Mouse (Mus musculus) MEL (cell line): ENCODE data around the gene Cdk14. TPM values are rescaled to one million over a fixed set of nuclear protein-coding genes. Genes with fewer than 3 reads are reported as not detected.

Source experiments
- DNase-seq: peaks from one replicate; pipeline ENCODE4 v3.0.0; 2011; ENCODE audit warnings: low read depth, low spot score
- H3K27ac ChIP-seq: 2 replicates; pipeline ENCODE4 v1.5.1; 2012; ENCODE audit warnings: low read depth, mild to moderate bottlenecking, control low read depth, low read length, moderate library complexity; ENCODE audit not compliant: control insufficient read depth
- H3K27me3 ChIP-seq, 2 experiments: fragments of 150-350 bp in 1 of 2; sonication (generic) in 1 of 2; 2 replicates each; pipeline ENCODE4 v1.6.1; 2012; ENCODE audit warnings: low read length in 2 of 2, mild to moderate bottlenecking in 2 of 2, improper control_type of control experiment in 1 of 2, moderate library complexity in 1 of 2; ENCODE audit not compliant: insufficient read depth in 2 of 2, control insufficient read depth in 1 of 2
- H3K36me3 ChIP-seq, 2 experiments: 2 replicates each; pipeline ENCODE4 v1.6.1; 2012 to 2014; ENCODE audit warnings: low read length in 2 of 2, improper control_type of control experiment in 1 of 2, inconsistent platforms in 1 of 2, mild to moderate bottlenecking in 1 of 2; ENCODE audit not compliant: insufficient read depth in 2 of 2, control insufficient read depth in 1 of 2
- H3K4me1 ChIP-seq, 2 experiments: fragments of 150-350 bp in 1 of 2; sonication (generic) in 1 of 2; 2 replicates each; pipeline ENCODE4 v1.6.1; 2012; ENCODE audit warnings: low read length in 2 of 2, improper control_type of control experiment in 1 of 2, mild to moderate bottlenecking in 1 of 2; ENCODE audit not compliant: insufficient read depth in 2 of 2, control insufficient read depth in 1 of 2
- H3K4me3 ChIP-seq, 2 experiments: fragments of 150-350 bp in 1 of 2; sonication (generic) in 1 of 2; 2 replicates each; pipeline ENCODE4 v1.5.1; 2012; ENCODE audit warnings: low read depth in 2 of 2, low read length in 2 of 2, mild to moderate bottlenecking in 2 of 2, moderate library complexity in 2 of 2, control low read depth in 1 of 2, improper control_type of control experiment in 1 of 2; ENCODE audit not compliant: control insufficient read depth in 1 of 2, insufficient read depth in 1 of 2
- H3K79me2 ChIP-seq: 2 replicates; pipeline ENCODE4 v1.6.1; 2012; ENCODE audit warnings: mild to moderate bottlenecking, low read length, moderate library complexity; ENCODE audit not compliant: control insufficient read depth, poor library complexity, insufficient read depth
- H3K9ac ChIP-seq: 2 replicates; pipeline ENCODE4 v1.6.1; 2012; ENCODE audit warnings: low read depth, mild to moderate bottlenecking, control low read depth, low read length, moderate library complexity; ENCODE audit not compliant: control insufficient read depth, poor library complexity, severe bottlenecking
- H3K9me3 ChIP-seq: fragments of 150-350 bp; sonication (generic); replicated peaks from 2 replicates; pipeline ENCODE4 v1.6.1; 2012; ENCODE audit warnings: mild to moderate bottlenecking, low read length, improper control_type of control experiment, moderate library complexity; ENCODE audit not compliant: insufficient read depth
- BHLHE40 ChIP-seq: IDR thresholded peaks from 2 replicates; pipeline ENCODE4 v1.6.1; 2012; ENCODE audit warnings: low read depth, mild to moderate bottlenecking, inconsistent platforms, low read length, improper control_type of control experiment, borderline replicate concordance
- CHD1 ChIP-seq: IDR thresholded peaks from 2 replicates; pipeline ENCODE4 v1.6.1; 2012; ENCODE audit warnings: low read depth, mild to moderate bottlenecking, inconsistent platforms, low read length, improper control_type of control experiment
- ELF1 ChIP-seq: IDR thresholded peaks from 2 replicates; pipeline ENCODE4 v1.6.1; 2014; ENCODE audit warnings: low read depth, mild to moderate bottlenecking, inconsistent platforms, low read length, improper control_type of control experiment, moderate library complexity
- GABPA ChIP-seq: IDR thresholded peaks from 2 replicates; pipeline ENCODE4 v1.6.1; 2012; ENCODE audit warnings: low read depth, mild to moderate bottlenecking, inconsistent platforms, low read length, improper control_type of control experiment, moderate library complexity
- GATA1 ChIP-seq: IDR thresholded peaks from 2 replicates; pipeline ENCODE4 v1.6.1; 2011; ENCODE audit warnings: low read depth, low read length, improper control_type of control experiment
- HCFC1 ChIP-seq: IDR thresholded peaks from 2 replicates; pipeline ENCODE4 v1.6.1; 2012; ENCODE audit warnings: low read depth, mild to moderate bottlenecking, inconsistent platforms, low read length, improper control_type of control experiment, moderate library complexity
- MAZ ChIP-seq: IDR thresholded peaks from 2 replicates; pipeline ENCODE4 v1.6.1; 2012; ENCODE audit warnings: low read depth, mild to moderate bottlenecking, inconsistent platforms, low read length, improper control_type of control experiment
- MEF2A ChIP-seq: IDR thresholded peaks from 2 replicates; pipeline ENCODE4 v1.6.1; 2014; ENCODE audit warnings: low read depth, mild to moderate bottlenecking, inconsistent platforms, low read length, improper control_type of control experiment; ENCODE audit not compliant: poor library complexity, insufficient replicate concordance, severe bottlenecking; ENCODE audit errors: extremely low read depth
- NELFE ChIP-seq: IDR thresholded peaks from 2 replicates; pipeline ENCODE4 v1.6.1; 2011; ENCODE audit warnings: low read depth, low read length, improper control_type of control experiment
- POLR2A ChIP-seq, 2 experiments: IDR thresholded peaks; 2 replicates each; pipeline ENCODE4 v1.6.1; 2011 to 2012; ENCODE audit warnings: low read length in 2 of 2, mild to moderate bottlenecking in 2 of 2, control low read depth in 1 of 2, improper control_type of control experiment in 1 of 2, low read depth in 1 of 2, moderate library complexity in 1 of 2; ENCODE audit not compliant: control insufficient read depth in 1 of 2, insufficient read depth in 1 of 2, poor library complexity in 1 of 2
- RCOR1 ChIP-seq: IDR thresholded peaks from 2 replicates; pipeline ENCODE4 v1.6.1; 2012; ENCODE audit warnings: low read depth, mild to moderate bottlenecking, inconsistent platforms, low read length, improper control_type of control experiment
- TBP ChIP-seq: IDR thresholded peaks from 2 replicates; pipeline ENCODE4 v1.8.0; 2011; ENCODE audit warnings: low read depth, low read length, improper control_type of control experiment
- ZNF384 ChIP-seq: IDR thresholded peaks from 2 replicates; pipeline ENCODE4 v1.6.1; 2012; ENCODE audit warnings: low read depth, mild to moderate bottlenecking, inconsistent platforms, low read length, improper control_type of control experiment
- polyA plus RNA-seq, 2 experiments: library from polyadenylated mRNA; stranded (reverse) in 1 of 2; unstranded in 1 of 2; fragments of >175 nt in 1 of 2; fragments of >200 nt in 1 of 2; gene quantifications; 2 replicates each; pipeline versions ENCODE4 v1.2.1 to v1.2.4; 2012; ENCODE audit warnings: low replicate concordance in 2 of 2, low read depth in 1 of 2; ENCODE audit not compliant: insufficient read length in 2 of 2, insufficient read depth in 1 of 2, missing spikeins in 1 of 2
- total RNA-seq: library from RNA; depleted of rRNA; stranded (reverse); fragments of 300-350 nt; gene quantifications from 2 replicates; pipeline ENCODE4 v1.2.3, GENCODE M21; 2012

The Cdk14 gene
- total and polyA plus RNA-seq, 3 experiments: not detected

DNA sequence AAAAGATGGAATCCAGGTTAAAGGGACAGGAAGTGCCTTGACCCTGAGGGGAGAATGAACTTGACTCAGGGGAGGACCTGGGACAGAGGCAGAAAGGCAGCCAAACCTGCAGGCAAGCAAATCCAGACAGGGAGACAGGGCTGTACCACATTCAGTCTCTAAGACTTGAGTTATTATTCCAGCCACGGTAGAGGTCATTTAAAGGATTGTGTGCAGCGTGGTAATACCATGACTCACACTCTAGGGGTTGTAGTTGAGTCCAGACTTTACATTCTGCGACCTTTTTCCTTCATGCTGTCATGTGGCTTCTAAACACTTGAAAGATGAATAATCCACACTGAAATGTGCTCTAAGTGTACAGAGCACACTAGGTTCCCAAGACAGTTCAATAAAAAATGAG is 27.3 kb downstream of the Cdk14 start:
- Histone ChIP-seq H3K27ac (no peak overlapping the region), H3K4me3 (no peak overlapping the region), H3K9ac (no peak overlapping the region), H3K27me3 (no peaks in the 10 kb centered on the region), H3K9me3 (no peaks in the 10 kb centered on the region), H3K79me2 (no peaks in the 10 kb centered on the region), H3K4me1 (no peaks in the 10 kb centered on the region), H3K36me3 (no peaks in the 10 kb centered on the region)
- TF ChIP-seq BHLHE40 (no peak), NELFE (no peak), MEF2A (no peak), MAZ (no peak), RCOR1 (no peak), ELF1 (no peak), TBP (no peak), ZNF384 (no peak), GATA1 (no peak), GABPA (no peak), POLR2A (IDR thresholded peaks at IDR 0.05; ENCODE audit: control insufficient read depth in 1 of 2, insufficient read depth in 1 of 2, low read depth in 1 of 2, low read length in 2 of 2, poor library complexity in 1 of 2) (no peak)
- no peak for DNase-seq

DNA sequence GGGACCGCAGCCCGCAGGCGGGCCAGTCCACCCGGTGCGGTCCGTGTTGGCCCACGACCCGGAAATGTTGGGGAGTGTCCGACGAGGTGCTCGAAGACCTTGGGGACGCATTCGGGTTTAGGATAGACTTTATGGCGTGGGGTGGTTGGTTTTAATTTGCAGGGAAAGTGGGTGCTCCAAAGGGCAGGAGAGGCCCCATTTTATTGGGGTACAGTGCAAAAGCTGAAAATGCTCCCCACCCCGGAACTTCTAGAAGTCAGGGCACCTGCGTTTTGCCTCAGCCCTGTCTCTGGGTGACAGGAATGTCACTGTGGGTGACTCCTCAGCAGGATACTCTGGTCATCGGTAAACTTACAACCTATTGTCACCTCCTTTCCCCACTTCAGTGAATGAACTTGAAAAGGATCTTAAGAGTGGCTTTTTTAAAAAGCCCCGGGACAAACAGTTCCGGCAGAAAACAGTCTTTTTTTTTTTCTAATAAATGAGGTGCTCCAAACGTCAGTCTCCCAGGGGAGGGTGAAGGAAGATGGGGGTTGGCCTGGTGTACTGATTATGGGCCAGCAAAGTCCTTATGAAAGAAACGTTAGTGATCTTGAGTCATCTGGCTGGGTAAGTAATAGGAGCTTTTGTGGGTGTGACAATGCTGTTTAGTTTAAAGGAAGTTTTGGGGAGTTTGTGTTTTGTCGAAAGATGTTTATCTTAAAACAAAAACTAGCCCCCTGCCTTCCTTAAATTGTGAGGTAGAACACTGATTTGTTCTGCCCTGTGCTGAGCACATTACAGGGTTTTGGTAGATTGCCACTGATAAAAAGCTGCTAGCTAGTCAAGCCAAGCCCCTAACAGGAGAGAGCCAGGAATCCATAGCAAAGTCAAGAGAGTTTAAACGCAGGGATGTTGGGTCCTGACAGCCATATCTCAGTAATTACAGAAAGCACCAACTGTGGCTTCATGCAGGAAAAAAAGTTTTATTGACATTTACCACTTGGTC is 39.1 kb downstream of the Cdk14 start:
- no peak for TF ChIP-seq HCFC1
- no peak for TF ChIP-seq CHD1
- no peak for TF ChIP-seq POLR2A (IDR thresholded peaks at IDR 0.05; ENCODE audit: control insufficient read depth in 1 of 2, insufficient read depth in 1 of 2, low read depth in 1 of 2, low read length in 2 of 2, poor library complexity in 1 of 2)
- TF ChIP-seq, all 39 proteins: peak for 0
- Histone ChIP-seq H3K9me3 (no peaks in the 10 kb centered on the region), H3K9ac (no peak overlapping the region), H3K36me3 (no peaks in the 10 kb centered on the region), H3K79me2 (no peaks in the 10 kb centered on the region), H3K27me3 (no peaks in the 10 kb centered on the region), H3K4me1 (no peaks in the 10 kb centered on the region), H3K27ac (no peak overlapping the region), H3K4me3 (no peak overlapping the region)
- no peak for DNase-seq
